Mouse (Mus musculus): ENCODE results near the gene Ccm2.

DNA sequence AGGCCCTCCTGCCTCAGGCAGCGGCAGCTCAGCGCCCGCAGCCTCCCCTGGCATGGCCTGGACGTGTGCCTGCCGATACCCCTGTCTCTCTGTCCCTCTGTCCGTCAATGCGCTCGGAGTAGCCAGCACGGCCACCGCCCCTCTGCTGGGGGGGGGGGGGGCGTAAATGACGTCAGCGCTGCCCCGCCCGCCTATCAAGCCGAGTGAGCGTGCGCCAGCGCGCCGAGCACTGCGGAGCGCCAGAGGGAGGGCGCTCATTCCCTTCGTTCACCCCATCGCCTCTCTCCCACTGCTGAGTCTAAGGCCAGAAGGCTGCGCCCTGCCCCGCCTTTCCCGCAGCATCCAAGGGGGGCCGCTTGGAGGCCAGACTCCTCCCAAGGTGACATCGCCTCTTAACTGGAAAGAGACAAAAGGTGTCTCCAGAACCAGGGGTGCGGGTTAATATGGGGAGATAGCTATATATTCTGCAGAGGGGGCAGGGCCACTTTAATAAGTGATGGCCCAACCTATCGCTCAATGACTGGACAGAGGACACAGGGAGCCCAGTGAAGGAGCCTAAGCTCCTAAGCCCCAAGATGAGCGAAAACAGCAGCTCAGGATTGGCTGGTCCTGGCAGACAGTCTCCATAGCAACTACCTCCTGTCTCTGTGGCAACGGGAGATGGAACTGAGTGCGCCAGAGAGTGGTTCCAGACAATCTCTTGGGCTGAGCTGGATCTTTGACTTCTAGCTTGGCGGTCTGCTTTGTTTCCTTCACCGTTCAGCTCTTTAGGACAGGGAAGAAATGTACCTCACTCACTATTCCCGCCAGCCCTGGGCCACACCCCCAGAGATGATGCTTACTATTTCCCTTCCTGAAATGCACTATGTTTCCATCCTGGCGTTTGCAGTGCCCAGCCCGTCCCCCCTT lies 59.1 kb downstream of the Ccm2 start, which contains the start of gene Nacad:
- TF ChIP-seq POLR2A (IDR thresholded peaks at IDR 0.05; ENCODE audit: control insufficient read depth, low read depth, low read length) = no peak
- no peak for TF ChIP-seq CTCF (IDR thresholded peaks at IDR 0.05; ENCODE audit: control insufficient read depth, insufficient read depth, insufficient replicate concordance, low read depth, low read length)
